Comparison of ENCODE assay signal across 8 mouse cellular contexts in genomic region chr3:19904446-19905275, GRCm38 (mm10). TPM values are rescaled to one million over a fixed set of nuclear protein-coding genes. Genes with fewer than 3 reads are reported as not detected.
A peak's percentile ranks its signal among the peaks of the same experiment; 100 is the strongest.
DNase-seq lines count a peak whose midpoint lies in the region; ATAC-seq lines count a peak whose summit lies in the region.

No protein-coding gene starts in this region.

- 26% methylated on average over 5 of the region's 5 CpGs for WGBS in forebrain, embryonic 13.5 days
- WGBS in hindbrain, embryonic 14.5 days: 26% methylated on average over 5 of the region's 5 CpGs

- H3K36me3 ChIP-seq in forebrain, embryonic 13.5 days (ENCODE audit: poor library complexity, severe bottlenecking): peaks cover 13% of the 10 kb centered on the region
- no peaks in the 10 kb centered on the region for H3K36me3 ChIP-seq in hindbrain, embryonic 14.5 days (replicated peaks; ENCODE audit: control insufficient read depth, insufficient read depth)

- H3K4me2 ChIP-seq in forebrain, embryonic 13.5 days: no peak overlapping the region
- no peak overlapping the region for H3K4me2 ChIP-seq in hindbrain, embryonic 14.5 days (replicated peaks)

- peak; percentile 93 for ATAC-seq in forebrain, embryonic 13.5 days
- peak; percentile 89 for ATAC-seq in hindbrain, embryonic 14.5 days (ENCODE audit: low FRiP score)
- ATAC-seq in megakaryocyte-erythroid progenitor cell, adult 5-6 weeks (replicated peaks; ENCODE audit: low FRiP score, low TSS enrichment, poor library complexity, severe bottlenecking): peak; percentile 97

- no peak overlapping the region for H3K9ac ChIP-seq in forebrain, embryonic 13.5 days
- no peak overlapping the region for H3K9ac ChIP-seq in hindbrain, embryonic 14.5 days

- H3K4me1 ChIP-seq in forebrain, embryonic 13.5 days: no peaks in the 10 kb centered on the region
- H3K4me1 ChIP-seq in hindbrain, embryonic 14.5 days (replicated peaks; ENCODE audit: control insufficient read depth, insufficient read depth, low read length): no peaks in the 10 kb centered on the region

- no peaks in the 10 kb centered on the region for H3K9me3 ChIP-seq in forebrain, embryonic 13.5 days (replicated peaks)
- 0 out of 2 replicates have a peak, but pooled peaks cover 1% of the 10 kb centered on the region for H3K9me3 ChIP-seq in hindbrain, embryonic 14.5 days (ENCODE audit: control insufficient read depth, low read length)

- H3K4me3 ChIP-seq in forebrain, embryonic 13.5 days: no peak overlapping the region
- H3K4me3 ChIP-seq in hindbrain, embryonic 14.5 days (replicated peaks; ENCODE audit: low read length): no peak overlapping the region

- no peaks in the 10 kb centered on the region for H3K27me3 ChIP-seq in forebrain, embryonic 13.5 days
- H3K27me3 ChIP-seq in hindbrain, embryonic 14.5 days (ENCODE audit: control insufficient read depth, insufficient read depth, low read length): no peaks in the 10 kb centered on the region

- H3K27ac ChIP-seq in forebrain, embryonic 13.5 days: no peak overlapping the region
- H3K27ac ChIP-seq in hindbrain, embryonic 14.5 days: no peak overlapping the region

- peak; percentile 24 to 34 for DNase-seq in adrenal gland, adult 18-20 months (ENCODE audit: low spot score in 2 of 2)
- no peak for DNase-seq in adrenal gland, postnatal 4 days (ENCODE audit: low spot score in 2 of 2)
- DNase-seq in brain, adult 2 months (ENCODE audit: low read depth, low spot score): peak; percentile 57
- peak; percentile 73 for DNase-seq in hindbrain, embryonic 14.5 days (ENCODE audit: low spot score)
- DNase-seq in layer of hippocampus, postnatal 14 days (ENCODE audit: low spot score in 2 of 2): peak; percentile 26 to 55
- peak; percentile 50 for DNase-seq in right cerebral cortex, postnatal 14 days

RNA-seq across cellular contexts. Expression of gene Cp, which starts 52.2 kb away (rescaled TPM):
- total RNA-seq in adrenal gland, adult 18-20 months (2021): 10 to 100 TPM; 45.1 to 63.9 TPM
- 100 to 1,000 TPM in 1 of 2 experiments, 10 to 100 TPM in 1; 32.9 to 105 TPM for total RNA-seq in adrenal gland, postnatal 4 days (2021)
- polyA plus RNA-seq in forebrain, embryonic 13.5 days (2015; fragmentation: Nextera tagmentation; extraction: Ambion mirVana): 2.2 and 3.0 TPM in 2 replicates
- 15.7 and 16.7 TPM in 2 replicates for polyA plus RNA-seq in hindbrain, embryonic 14.5 days (2014; fragmentation: Nextera tagmentation; extraction: Ambion mirVana)
- total RNA-seq in layer of hippocampus, postnatal 14 days (2021): 10 to 100 TPM in 1 of 2 experiments, 1 to 10 TPM in 1; 8.2 to 12.3 TPM
- not detected in 2 replicates for total RNA-seq in megakaryocyte-erythroid progenitor cell, adult 5-6 weeks (2014; fragmentation: Nextera tagmentation)
- total RNA-seq in megakaryocyte-erythroid progenitor cell, adult 5-6 weeks (2017): 0.09 TPM in 1 of 2 replicates, not detected in the other

Comparison
In these comparisons a context has a peak if more than half of its experiments do, and no peak if none do; other contexts are left out.
1. DNase-seq: peak in adrenal gland, adult 18-20 months (2 of 2), brain, adult 2 months (single experiment), hindbrain, embryonic 14.5 days (single experiment), layer of hippocampus, postnatal 14 days (2 of 2) and right cerebral cortex, postnatal 14 days (single experiment); none in adrenal gland, postnatal 4 days (0 of 2).
2. RNA of gene Cp, which starts 52.2 kb away (total RNA-seq): 32.9 to 105 TPM in adrenal gland, postnatal 4 days, 45.1 to 63.9 TPM in adrenal gland, adult 18-20 months and 8.2 to 12.3 TPM in layer of hippocampus, postnatal 14 days; 0.09 TPM in megakaryocyte-erythroid progenitor cell, adult 5-6 weeks; every median in the first group is over 4 times any median in the second.
3. Peak in every context shown above with its lines, with median percentiles within 50 percentile points of each other: ATAC-seq.